Mouse (Mus musculus) thymus, postnatal 36 days (tissue): ENCODE measurements around the gene Nkapd1.
A peak's percentile ranks its signal among the peaks of the same experiment; 100 is the strongest.

Experiments
- DNase-seq, 2 experiments: peaks; one replicate each; pipeline ENCODE4 v3.0.0; 2022; ENCODE audit warnings: mixed read lengths in 2 of 2

Gene Nkapd1

DNA sequence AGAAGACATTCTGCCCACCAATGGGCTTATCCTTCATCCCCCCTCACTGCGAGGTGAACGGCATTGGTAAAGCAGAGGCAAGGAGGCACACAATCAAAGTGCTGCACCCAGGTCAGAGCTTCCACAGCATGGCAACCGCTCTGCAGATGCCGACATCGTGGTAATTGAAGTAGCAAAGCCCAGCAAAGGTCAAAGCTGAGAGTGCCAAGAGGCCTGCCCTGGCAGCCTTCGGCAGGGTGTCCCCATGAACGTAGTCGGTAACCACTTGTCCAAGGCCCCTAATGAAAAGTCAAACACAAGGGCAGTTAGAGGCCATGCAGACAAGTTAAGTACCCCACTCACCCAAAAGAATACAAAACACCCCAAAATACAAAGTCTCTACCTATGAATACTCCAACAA, 20.3 kb downstream of the Nkapd1 start:
- DNase-seq, result no peak

DNA sequence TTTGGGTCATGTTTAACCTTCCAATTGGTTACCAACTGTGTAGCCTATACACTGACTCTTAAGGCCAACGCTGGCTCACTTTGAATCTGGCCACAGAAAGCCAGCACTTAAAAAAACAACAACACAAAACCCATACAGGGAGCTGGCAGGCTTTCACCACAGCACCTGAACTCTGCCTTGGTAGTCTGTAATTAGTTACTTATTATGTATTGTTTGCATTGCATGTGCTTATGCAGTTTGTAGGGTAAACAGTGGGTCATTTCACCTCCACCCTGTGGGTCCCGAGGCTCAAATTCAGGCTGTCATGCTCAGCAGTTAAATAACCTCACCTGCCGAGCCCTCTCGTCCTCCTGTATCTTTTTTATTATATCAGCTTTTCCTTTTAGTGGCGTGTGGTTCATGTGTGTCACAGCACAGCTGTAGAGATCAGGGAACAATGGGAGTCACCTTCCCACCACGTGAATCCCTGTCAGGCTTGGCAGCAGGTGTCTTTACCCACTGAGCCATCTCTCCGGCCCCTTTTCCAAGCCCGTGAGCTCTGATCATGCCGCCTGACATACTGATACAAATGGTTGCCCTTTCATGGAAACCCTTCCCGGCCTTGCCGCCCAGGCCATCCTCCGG, 22.4 kb downstream of the Nkapd1 start:
- DNase-seq, result no peak

DNA sequence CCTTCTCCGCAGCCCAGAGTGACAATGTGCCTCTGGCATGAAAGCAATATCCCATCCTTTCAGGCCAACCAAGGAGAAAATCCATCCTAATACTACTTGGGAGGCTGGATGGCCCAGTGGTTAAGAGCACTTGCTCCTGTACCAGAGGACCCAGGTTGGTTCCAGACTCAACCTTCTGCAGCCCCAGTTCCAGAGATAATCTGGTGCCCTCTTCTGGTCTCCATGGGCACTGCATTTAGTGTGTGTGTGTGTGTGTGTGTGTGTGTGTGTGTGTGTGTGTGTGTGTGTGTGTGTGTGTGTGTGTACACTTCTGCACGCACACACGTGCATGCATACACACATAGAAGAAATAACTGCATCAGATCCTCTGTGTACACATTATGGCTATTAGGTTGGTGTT, 23.7 kb downstream of the Nkapd1 start:
- DNase-seq, result peak; percentile 40 to 42

DNA sequence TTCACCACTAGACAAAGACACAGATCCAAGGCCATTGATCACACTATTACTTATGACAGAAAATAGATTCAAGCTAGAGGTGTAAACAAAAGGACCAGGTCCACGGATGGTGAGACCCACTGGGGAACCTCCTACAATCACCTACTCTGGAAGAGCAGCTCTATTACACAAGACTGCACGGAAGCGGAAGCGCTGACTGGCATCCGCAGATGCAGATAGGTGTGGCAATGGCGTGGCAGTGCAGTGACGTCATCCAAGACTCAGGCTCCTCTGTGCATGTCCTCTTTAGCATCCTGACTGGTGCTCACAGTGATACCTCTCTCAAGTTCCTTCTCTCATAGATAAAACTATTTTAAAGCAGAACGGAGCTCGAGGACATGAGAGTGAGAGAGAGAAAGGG, 24.3 kb downstream of the Nkapd1 start:
- no peak for DNase-seq

DNA sequence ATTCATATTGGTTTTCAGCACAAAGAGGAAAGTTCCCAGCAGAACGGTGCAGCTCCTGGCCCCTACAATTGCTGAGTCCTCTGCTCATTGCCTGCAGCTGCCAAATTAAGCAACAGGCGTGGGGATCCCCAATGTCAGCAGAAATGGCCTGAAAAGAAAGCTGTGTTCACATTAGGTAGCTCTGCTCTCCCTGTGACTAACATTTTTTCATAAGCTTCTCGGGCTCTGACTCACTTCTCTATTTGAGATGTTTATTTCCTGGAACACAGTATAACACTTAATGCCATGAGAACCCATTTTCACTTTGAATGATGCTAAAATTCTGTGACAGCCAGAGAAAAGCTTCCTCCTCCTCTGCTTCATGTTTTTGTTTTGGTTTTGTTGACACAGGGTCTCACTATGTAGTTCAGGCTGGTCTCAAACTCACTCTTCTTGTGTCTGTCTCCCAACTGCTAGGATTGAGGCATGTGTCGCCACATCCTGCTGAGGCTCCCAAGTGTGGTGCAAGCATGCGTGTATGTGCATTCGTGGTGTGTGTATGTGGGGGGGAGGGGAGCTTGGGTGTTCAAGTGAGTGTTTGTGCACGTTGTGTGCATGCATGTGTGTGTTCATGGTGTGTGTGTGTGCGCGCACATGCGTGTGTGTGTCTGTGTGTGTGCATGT, 26.3 kb downstream of the Nkapd1 start:
- DNase-seq, result no peak

DNA sequence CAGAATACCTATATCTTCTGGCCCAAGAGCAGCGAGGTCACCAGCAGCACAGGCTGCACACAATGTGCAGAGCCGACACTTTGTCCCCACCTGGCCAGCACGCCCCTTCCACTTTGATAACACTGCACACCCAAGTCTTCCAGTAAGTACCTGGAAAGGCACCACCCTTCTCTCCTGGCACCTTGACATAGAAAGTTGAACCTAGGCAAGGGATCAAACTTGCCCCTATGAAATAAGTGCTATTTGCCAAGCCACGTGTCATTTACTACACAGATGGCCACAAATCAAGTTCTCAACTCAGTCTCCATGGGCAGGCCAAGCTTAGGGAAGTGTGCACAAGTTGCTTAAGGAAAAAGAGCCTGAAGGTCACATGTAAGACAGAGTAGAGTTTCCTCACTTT, 30.3 kb downstream of the Nkapd1 start:
- DNase-seq, result no peak

DNA sequence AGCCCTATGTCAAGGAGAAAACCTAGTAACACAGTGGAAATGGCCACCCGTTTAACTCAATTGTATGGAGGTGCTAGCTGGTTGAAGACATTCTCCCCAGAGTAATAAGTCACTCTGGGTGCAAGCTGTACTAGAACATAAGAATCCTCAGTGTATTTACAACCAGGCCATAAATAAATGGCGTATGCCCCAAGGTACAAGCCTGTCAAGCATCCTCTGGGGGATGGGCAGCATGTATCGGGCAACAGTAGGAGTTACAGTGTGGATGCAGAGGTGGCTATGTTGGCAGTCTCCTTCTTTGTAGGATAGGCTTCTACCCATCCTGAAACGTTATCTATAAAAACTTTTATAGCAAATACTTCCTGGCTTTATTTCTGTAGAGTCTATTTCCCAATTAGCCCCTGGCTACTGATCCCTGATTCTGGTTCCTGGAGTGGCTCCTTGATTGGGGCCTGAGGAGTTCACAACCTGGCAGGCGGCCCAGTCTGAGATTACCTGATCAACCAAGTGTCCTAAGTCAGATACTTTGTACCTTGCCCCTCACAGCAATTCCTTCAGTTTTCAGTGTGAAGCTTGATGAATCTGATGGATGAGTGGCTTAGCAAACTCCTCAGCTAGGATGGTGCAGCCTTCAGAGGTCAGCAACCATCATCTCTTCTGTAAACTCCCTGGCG, 32.0 kb downstream of the Nkapd1 start:
- DNase-seq, result no peak

DNA sequence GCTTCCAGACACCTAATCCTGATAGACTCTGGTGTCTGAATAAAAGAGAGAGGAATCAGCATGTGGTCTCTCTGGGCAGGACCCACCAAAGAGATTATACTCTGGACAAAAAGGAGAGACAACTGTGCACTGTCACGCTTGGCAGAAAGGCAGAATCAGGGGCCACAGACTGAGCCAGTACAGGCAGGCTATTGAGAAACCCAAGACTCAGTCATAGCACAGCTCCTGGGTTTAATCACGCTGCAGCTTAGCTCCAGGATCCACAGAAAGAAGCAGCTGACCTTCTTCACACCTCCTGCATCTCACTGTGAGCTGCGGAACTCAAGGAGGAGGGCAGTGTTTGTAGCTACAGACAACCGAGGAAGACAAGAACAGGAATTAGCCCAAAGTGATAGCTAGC, 36.9 kb downstream of the Nkapd1 start:
- DNase-seq, result no peak

DNA sequence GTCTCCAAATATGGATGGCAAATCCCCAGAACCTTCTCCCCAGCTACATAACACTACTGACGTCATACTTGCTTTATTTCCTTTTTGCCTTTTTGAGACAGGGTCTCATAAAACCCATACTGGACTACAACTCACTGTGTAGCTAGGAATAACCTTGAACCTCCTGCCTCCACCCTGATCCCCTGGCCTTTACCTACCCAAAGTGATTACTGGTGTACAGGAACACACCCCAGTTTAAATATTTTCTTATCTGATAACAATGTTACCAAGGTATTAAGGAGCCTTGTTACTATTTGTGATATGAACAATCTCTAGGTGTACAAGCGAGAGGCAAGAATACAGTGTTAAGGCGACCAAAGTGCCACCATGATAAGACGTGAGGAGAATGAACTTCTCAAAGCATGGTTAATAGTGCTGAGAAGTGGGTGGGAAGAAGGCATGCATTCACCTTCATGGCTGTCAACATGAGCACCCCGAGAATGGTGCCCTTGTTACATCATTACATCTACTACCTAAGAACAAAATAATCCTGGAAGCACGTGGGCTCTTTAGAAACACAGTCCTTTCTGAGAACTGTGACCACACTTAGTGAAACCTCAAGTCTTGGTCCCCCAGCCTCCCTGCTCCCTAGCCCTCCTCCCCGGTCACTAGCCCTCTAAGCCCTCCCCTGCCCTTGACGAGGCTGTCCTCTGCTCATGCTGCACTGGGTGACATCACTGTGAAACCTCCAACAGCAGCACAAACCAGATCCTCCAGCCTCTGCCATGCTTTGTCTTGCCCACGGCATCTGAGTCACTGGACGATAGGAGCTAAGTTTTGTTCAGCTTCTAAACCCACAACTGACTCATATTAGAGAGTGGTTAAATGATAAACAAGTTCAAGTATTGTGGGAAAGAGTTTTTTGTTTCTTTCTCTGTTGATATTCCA, 47.4 kb downstream of the Nkapd1 start:
- no peak for DNase-seq

DNA sequence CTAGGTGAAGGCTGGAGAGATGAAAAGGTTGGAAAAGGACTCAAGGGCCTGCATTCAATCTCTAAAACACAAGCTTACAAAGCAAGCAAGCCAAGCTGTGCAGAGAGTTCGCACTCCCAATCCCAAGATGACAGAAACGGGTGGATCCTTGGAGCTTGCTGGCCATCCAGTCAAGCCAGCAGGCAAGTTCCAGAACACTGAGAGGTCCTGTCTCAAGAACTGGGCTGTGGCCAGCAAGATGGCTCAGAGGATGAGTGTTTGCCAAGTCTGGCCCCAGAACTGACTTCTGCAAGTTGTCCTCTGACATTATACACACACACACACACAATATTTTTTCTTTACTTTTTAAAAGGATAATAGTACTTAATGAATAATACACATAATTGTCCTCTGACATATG, 49.4 kb downstream of the Nkapd1 start:
- DNase-seq, result no peak

DNA sequence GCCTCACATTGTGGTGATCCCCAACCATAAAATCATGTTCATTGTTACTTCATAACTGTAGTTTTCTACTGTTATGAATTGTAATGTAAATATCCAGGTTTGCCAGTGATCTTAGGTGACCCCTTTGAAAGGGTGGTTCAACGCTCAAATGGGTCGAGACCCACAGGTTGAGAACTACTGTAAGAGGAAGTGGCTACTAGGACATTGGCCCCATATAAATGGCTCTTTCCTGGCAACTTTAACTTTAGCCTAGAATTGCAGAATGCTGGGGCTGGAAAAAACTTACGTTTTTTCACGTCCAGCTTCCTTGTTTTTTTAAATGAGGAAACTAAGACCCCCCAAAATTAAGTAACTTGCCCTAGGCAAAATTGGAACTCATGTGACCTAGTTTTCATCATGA, 49.9 kb downstream of the Nkapd1 start:
- DNase-seq, result no peak

DNA sequence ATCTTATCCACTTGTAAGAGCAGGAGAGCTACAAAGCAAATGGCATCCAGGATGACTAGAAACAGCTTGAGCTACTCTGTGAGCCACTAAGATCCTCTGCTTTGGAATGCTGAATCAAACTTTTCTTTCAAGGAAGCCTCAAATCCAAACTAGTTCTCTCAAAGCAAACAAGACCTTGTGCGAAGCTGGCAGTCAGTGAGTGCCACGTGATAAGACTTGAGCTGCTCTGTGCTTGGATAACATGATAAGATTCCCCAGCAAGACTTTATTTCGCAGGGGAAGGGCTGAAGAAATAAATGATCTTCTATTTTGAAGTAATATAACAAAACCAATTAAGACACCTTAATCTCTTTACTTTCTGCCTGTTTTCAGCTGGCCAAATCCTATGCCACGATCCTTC, 51.3 kb downstream of the Nkapd1 start:
- DNase-seq, result no peak

DNA sequence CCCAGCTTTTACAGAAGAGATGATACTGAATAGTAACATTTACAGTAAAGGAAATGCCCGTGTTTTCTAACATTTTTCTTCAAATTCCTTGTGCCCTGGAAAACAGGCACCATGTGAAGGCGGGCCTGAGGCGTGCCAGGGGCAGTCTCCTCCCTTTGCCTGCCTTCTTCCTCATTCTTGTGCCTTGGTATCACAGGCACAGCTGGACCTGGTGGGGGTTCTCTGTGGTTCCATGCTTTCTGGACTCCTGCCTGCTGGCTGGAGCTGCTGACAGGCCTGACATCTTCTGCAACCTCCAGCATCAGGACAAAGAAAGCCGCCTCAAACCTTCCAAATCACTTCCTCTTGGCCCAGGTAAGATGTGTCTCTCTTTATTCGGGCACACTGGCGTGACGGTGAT, 52.1 kb downstream of the Nkapd1 start:
- DNase-seq, result no peak

DNA sequence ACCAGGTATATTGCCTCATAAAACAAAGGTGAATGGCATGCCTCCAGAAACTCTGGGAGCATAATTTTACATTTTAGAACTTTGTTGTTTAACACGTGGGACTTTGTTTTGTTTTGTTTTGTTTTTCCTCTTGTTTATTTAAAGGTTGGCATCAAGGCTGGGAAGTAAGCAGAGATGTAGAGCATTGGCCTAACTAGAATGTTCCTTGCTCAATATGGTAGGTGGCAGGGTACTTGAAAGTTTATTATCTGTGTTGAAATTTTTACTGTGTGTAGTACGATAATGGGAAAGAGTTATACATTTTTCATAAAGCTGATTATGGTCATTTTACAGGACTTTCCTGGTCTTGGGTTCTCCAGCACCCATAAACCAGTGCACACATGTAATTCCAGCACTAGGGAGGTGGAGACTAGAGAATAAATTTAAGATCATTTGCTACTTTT, 55.3 kb downstream of the Nkapd1 start:
- DNase-seq, result no peak

DNA sequence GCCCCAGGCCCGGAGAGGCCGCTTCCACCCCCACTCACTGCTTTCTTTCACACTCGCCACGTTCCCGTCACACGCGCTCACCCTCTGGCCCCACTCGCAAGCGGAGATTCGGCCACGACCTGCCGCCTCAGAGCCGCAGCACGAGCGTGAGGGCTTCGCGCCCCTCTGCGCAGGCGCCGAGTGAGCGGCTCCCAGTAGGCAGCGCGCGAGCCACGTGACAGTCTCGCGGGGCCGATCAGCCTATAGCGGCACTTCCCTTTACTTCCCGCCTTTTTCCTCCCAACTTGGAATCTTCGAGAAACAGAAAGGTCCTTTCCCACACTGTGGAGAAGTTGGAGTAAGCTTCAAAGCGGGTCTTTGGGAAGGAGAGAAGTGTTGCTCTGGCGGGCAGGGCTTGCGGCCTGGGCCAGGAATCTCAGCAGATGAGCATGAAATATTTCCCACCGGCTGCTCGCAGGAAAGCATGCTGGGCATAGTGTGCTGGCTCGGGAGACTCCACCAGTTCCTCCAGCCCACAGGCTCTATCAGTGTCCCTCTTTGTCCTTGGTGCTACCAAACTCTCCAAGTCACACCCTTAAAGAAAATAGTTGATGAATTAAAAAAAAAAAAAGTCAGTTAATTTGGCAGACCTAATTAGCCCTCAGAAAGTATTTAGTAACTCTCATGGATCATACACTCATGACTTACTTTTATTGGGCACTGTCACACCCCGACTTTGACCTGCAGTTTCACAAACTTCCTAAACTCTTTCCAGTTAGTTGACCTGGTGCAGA, 55.9 kb downstream of the Nkapd1 start, which contains the start of gene Tex12:
Gene Tex12 (minus strand): TSS at position 181 of the 773 bp plus-strand sequence.
- DNase-seq, result no peak
